Mouse (Mus musculus): ENCODE measurements around the gene 9130230L23Rik.
"Not testable (repeated sequence)": the region's sequence is repeated elsewhere in the genome, so short reads cannot be mapped to it uniquely, and the experiment has no call there.

9130230L23Rik gene

DNA sequence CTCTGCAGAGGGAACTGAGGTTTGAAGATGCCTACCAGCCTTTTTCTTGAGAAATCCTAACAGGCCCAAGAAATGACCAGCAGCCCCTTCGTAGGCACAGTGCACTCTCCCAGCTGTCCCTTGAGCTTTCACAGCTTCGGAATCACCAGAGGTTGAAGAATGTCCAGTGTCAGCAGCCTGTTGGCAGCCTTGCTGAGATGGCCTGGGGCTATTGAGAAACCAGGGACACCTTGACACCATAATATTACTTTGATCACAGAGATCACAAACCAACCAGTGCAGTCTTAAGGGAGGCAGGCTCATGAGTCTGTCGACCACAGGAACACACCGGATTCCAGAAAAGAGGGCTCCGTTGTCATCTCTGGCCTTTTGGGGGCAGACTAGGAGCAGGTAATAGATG lies 2.9 kb downstream of the 9130230L23Rik start:
- no peak for DNase-seq

DNA sequence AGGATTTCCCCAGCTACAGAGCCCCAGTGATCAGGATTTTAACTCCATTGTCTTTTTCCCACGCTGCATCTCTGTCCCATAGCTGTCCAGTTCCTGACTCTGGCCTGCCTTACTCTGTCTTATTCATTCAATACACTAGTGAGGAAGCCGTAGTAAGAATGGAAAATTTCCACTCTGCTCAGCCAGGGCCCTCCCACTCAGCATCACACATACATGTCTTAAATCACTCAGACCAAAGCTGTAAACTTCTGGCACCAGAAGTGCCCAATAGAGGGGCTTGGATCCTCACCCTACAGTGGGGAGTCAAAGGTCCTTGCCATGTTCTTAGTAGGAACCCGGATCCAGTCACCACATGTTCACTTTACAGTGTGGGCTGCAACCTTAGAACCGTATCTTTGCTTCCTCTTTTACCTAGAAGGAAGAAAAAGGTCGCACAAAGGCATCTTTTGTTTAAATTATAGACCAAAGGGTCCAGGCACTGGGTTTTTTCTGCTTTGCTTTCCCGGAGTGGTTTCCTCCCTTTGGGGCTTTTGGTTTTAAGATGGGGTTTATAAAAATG lies 3.4 kb downstream of the 9130230L23Rik start:
- no peak for DNase-seq

GRCm38 (mm10) chr5:66000074-66000473 lies 4.0 kb downstream of the 9130230L23Rik start:
- peak; percentile 80 for DNase-seq

DNA sequence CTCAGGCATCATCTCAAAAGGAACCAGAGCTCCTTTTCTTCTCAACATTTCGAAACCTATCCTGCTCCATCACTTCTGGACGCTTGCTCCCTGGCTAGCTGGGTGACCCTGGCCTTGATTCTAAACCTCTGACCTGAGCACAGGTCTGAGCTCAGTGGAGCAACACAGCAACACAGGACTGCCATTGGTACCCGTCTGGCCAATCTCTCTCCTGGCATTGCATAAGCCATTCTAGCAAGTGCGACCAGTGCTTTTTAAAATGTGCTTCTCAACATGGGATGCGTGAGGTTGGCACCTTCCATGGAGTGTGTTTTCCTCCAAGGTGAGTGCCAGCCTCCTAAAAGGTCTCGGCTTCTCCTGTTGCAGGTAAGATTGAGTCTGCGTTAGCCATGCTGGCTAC lies 5.0 kb downstream of the 9130230L23Rik start:
- no peak for DNase-seq

GRCm38 (mm10) chr5:65997813-65998212 lies 6.3 kb downstream of the 9130230L23Rik start:
- no peak for DNase-seq

GRCm38 (mm10) chr5:65994643-65995042 lies 9.4 kb downstream of the 9130230L23Rik start:
- no peak for DNase-seq

DNA sequence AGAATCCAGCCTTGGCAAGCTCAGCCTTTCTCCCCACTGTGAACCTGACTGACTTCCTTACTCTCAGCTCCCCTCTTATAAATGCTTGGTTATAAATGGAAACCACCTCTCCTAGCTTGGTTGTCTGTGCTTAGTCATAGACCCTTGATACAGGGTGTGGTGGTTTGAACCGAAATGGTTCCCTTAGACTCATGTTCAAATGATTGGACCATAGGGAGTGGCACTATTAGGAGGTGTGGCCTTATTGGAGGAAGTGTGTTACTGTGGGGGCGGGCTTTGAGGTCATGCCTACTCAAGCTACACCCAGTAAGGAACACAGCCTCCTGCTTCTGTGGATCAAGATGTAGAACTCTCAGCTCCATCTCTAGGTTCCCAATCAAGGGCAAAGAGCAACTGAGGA lies 12.9 kb downstream of the 9130230L23Rik start:
- peak; percentile 72 for DNase-seq

DNA sequence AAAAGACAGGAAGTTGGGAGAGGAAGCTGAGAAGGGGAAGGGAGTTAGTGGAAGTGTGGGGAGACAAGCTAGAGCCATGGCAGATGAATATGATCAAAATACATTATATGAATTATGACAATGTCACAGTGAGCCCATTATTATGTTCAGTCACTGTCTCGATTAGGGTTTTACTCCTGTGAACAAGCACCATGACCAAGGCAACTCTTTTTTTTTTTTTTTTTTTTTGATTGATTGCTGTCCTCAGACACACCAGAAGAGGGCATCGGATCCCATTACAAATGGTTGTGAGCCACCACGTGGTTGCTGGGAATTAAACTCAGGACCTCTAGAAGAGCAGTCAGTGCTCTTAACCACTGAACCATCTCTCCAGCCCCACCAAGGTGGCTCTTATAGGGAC lies 17.1 kb downstream of the 9130230L23Rik start:
- DNase-seq: not testable (repeated sequence)

- DNase-seq: no peak
Observed at GRCm38 (mm10) chr5:65986426-65986825, 17.7 kb downstream of the 9130230L23Rik start.

DNA sequence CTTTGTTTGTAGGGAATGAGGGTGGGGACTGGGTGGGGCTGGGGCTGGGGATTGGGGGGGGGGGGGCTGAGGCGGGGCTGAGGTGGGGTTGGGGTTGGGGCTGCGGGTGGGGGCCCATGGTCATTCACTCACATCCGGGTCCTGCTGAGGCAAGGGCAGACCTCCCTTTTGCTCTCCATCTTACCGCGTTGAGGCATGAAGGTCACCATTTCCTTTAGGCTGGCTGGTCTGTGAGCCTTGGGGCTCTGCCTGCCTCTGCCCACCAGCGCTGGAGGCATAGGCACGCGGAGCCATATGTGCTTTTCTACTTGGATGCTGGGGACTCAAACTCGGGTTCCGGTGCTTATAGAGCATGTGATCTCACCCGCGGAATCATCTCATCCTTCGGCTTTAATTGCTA lies 28.4 kb downstream of the 9130230L23Rik start:
- no peak for DNase-seq

- no peak for DNase-seq
Observed at GRCm38 (mm10) chr5:65973189-65973588, 30.9 kb downstream of the 9130230L23Rik start.

DNA sequence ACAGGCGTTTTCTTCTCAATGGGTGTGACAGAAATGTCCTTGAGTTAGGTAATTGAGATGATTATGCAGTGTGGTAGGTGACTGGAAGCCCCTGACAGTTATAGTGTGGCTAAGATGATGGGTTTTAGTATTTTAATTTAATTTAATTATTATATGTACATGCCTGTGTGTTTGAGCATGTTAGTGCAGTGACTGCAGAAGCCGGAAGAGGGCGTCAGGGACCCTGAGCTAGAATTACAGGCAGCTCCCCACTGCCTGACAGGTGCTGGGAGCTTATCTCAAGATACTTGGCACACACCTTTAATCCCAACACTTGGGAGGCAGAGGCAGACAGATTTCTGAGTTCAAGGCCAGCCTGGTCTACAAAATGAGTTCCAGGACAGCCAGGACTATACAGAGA lies 36.1 kb downstream of the 9130230L23Rik start:
- no peak for DNase-seq

GRCm38 (mm10) chr5:65967091-65967490 lies 37.0 kb downstream of the 9130230L23Rik start:
- DNase-seq: no peak

- no peak for DNase-seq
Observed at GRCm38 (mm10) chr5:65965771-65966279, 38.3 kb downstream of the 9130230L23Rik start.

DNA sequence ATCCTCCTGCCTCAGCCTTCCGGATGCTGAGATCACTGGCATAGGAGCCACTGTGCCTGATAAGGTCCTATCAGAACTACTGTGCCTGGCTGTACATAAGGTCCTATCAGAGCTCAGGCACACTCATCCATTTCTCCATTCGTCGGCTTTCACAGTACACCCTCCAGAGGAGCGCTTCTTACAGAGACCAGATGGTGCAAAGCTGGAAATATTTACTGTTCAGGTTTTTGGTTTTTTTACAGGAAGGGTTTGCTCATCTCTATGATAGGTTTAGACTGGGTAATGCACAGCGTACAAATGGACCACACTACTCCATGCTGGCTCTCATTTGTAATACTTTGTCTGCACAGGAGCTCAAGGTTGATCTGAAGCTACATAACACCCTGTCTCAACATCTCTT lies 40.8 kb downstream of the 9130230L23Rik start:
- DNase-seq: no peak

GRCm38 (mm10) chr5:65960597-65960950 lies 43.5 kb downstream of the 9130230L23Rik start:
- no peak for DNase-seq

DNA sequence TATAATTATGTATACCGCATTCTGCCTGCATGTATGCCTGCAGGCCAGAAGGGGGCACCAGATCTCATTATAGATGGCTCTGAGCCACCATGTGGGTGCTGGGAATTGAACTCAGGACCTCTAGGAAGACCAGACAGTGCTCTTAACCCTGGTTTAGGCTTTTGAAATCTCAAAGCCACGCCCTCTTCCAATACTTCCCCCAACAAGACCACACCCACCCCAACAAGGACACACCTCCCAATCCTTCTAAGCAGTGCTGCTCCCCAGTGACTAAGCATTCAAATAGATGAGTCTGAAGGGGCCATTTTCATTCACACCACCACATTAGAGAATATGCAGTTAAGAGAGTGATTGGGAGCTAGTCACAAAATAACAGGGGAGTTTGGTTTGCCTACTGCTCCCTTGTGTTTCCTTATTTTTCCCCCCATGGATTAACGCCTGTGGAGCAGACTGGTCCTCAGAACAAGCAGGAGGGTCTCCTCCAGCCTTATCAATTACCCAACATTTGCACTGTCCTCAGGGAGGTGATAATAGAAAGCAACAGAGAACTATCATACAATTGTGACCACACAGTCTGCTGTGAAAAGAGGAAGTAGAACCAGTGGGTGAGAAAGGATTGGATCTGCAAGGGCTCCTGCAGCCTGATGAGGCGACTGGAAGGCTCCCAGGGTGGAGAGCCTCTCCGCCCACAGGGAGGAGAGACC lies 44.0 kb downstream of the 9130230L23Rik start:
- no peak for DNase-seq

GRCm38 (mm10) chr5:65958597-65958996 lies 45.5 kb downstream of the 9130230L23Rik start:
- DNase-seq: peak; percentile 62

- DNase-seq: no peak
Observed at GRCm38 (mm10) chr5:65956144-65957008, 47.7 kb downstream of the 9130230L23Rik start.

DNA sequence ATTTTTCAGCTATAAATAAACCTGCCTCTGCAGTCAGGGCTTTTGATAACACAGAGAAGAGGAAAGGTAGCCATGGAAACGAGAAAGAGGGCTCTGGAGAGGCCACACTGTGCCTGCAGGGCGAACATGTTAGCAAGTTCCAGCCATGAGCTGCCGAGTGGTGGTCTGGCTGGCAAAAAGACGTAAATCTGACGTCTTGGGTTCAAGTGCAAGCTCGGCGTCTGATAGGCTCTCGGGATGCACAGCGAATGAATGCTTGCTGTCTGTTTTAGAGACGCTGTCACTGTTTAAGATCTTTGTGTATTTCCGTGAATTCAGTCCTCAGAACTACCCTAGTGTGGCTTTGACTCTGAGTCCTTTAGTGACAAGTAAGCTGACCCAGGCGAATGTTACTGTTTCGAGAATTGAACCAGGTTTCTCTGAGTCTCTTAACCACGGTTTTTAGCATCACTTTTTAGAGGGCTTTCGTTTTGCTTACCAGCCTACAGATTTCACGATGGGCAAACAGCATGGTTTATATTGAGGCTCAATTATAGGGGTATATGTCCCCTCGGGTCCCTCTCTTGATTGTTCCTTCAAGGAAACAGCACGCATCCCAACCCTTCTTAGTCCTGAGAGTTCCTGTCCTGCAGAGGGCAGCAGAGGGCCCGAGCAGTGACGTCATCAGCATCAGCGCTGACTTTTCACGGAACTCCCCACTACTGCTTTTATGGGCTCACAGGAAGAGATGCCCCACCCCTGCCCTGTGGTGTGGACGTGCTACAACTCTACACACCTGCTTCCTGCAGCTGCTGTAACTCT lies 48.5 kb downstream of the 9130230L23Rik start:
- DNase-seq: peak; percentile 92

GRCm38 (mm10) chr5:65954130-65955080 lies 49.7 kb downstream of the 9130230L23Rik start:
- DNase-seq: no peak

- peak; percentile 51 for DNase-seq
Observed at GRCm38 (mm10) chr5:65951513-65951909, 52.6 kb downstream of the 9130230L23Rik start.
